Mouse (Mus musculus) brain, embryonic 14.5 days (tissue): ENCODE results near the gene Nckap1. TPM values are rescaled to one million over a fixed set of nuclear protein-coding genes. Genes with fewer than 3 reads are reported as not detected.
A peak's percentile ranks its signal among the peaks of the same experiment; 100 is the strongest.

ENCODE experiments used
- DNase-seq: peaks from one replicate; pipeline ENCODE4 v3.0.0-alpha.2; 2011; ENCODE audit warnings: low read depth
- CTCF ChIP-seq: fragments of 200-500 bp; IDR thresholded peaks from 2 replicates; pipeline ENCODE4 v1.5.1; 2012; ENCODE audit warnings: inconsistent platforms, mild to moderate bottlenecking, moderate library complexity, borderline replicate concordance; ENCODE audit not compliant: insufficient read depth, insufficient read length; ENCODE audit errors: extremely low read depth
- POLR2A ChIP-seq: fragments of 200-500 bp; IDR thresholded peaks from 2 replicates; pipeline ENCODE4 v1.6.1; 2012; ENCODE audit warnings: mild to moderate bottlenecking, inconsistent platforms, borderline replicate concordance; ENCODE audit not compliant: poor library complexity, insufficient read depth, insufficient read length, severe bottlenecking; ENCODE audit errors: extremely low read depth
- polyA plus RNA-seq: library from polyadenylated mRNA; depleted of rRNA; stranded (reverse); fragments of >200 nt; gene quantifications from 2 replicates; pipeline ENCODE4 v1.2.3, GENCODE M21; 2012; rRNA removed

Gene Nckap1
- 102 and 119 TPM in 2 replicates for polyA plus RNA-seq

DNA sequence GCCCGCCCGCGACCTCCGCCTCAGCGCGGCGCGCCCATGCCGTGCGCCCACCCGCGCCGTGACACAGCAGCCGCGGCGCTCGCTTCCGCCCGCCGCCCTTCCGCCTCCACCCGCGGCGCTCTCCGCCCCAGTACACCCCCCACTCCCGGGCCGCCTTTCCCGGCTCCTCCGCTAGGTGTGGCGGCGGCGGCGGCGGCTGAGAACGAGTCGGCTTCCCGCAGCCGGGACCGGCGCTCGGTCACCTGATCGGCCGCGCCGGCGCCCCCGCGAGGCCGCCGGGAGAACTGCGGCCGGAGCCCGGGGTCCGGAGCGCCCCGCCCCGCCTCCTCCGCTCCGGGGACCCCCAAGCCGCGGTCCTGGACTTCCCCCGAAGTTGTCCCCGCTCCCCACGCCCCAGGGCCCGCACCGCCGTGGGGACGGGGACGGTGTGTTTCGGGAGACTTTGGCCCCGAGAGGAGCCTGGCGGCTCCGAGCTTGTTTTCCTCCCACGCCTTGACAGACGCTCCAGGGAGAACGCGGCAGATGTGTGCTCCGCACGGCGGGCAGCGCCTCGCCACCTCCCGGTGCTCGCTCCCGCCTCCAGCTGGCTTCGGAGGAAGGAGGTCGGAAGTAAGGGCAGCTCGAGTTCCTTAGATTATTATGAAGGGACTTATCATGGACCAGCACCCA, at the start of gene Nckap1:
Gene Nckap1 (minus strand): TSS at position 338 of the 669 bp plus-strand sequence.
- peak; percentile 73 for TF ChIP-seq CTCF
- TF ChIP-seq POLR2A, result peak; percentile 83

GRCm38 (mm10) chr2:80624523-80624922, 43.3 kb upstream of the Nckap1 start:
- DNase-seq, result no peak
- no peak for TF ChIP-seq POLR2A
- TF ChIP-seq CTCF, result no peak

More for the DNA sequence above, at the start of gene Nckap1:
- peak; percentile 92 for DNase-seq

DNA sequence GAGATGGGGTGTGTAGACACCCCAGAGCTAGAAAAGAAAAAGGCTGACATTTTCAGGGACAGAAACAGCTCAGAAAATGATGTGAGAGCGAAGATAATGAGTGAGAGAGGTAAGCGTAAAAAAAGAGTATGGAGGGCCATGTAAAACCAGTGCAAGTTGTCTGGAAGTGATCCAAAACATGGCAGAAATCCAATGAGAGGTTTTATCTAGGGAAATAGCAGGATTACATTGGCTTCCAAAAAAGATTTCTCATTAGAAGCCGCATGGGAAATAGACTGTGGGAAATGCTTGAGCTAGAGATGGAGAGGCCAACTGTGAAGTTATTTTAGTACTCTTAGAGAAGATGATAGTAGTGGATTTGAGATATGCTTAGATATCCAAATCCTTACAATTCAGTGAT, 40.7 kb upstream of the Nckap1 start:
- TF ChIP-seq CTCF, result no peak
- no peak for TF ChIP-seq POLR2A
- peak; percentile 30 for DNase-seq

DNA sequence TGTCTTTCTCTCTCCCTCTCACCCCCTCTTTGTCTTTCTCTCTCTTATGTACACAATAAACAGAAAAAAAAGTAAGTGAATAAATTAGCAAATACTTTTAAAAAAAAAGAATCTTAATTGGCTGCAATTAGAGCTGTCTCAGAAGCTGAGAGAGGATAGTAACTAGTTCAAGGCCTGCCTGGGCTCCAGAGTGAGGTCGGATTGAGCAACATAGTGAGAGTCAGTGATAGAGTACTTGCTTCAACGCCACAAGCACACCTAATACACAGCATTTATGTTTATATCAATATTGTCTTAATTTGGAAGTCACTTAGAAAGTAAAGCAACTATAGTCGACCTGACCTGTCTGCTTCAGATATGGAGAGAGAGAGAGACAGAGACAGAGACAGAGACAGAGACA, 37.8 kb upstream of the Nckap1 start:
- DNase-seq, result no peak
- TF ChIP-seq CTCF, result no peak
- TF ChIP-seq POLR2A, result no peak

DNA sequence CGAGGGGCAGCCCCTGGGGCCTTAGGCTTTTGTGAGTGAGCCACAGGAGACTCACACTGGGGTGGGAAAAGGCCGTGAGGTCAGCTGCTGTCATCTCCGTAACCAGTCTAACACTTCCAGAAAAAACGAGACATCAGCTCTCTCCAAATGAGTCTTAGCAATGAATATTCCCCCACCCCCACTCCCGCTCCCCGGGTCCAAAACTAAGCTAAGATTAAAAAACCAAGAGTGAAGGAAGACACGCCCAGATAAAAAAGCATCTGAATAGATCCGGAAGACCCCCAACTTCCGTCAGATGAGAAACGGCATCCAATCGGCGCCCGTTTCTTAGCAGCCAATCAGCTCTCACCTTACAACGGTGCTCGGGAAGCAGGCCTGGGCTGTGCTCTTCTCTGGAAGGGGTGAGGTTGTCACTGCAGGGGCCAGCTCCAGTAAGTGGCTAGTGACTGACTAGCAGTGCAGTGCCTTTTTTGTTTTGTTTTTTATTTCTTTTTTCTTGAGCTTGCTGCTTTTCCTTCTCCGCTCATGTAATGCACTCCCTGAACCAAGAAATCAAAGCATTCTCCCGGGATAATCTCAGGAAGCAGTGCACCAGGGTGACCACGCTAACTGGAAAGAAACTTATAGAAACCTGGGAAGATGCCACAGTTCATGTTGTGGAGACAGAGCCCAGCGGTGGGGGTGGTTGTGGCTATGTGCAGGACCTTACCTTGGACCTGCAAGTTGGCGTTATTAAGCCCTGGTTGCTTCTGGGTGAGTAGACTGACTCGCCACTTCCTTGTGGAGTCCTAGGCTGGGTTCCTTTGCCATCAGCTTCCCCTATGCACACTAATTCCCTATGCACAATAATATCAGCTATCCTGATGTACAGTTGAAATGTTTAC, 35.9 kb upstream of the Nckap1 start, which contains the start of the genes Dusp19 and Nup35:
Gene Dusp19 (plus strand): TSS at position 192 of the 884 bp plus-strand sequence.
Gene Nup35 (plus strand): TSS at position 383 of the 884 bp plus-strand sequence.
- TF ChIP-seq CTCF, result no peak
- peak; percentile 69; the same call in 1 of the 2 replicates for TF ChIP-seq POLR2A
- peak; percentile 98 for DNase-seq

GRCm38 (mm10) chr2:80612796-80613195, 31.6 kb upstream of the Nckap1 start:
- TF ChIP-seq CTCF (no peak), POLR2A (no peak)
- peak; percentile 79 for DNase-seq

DNA sequence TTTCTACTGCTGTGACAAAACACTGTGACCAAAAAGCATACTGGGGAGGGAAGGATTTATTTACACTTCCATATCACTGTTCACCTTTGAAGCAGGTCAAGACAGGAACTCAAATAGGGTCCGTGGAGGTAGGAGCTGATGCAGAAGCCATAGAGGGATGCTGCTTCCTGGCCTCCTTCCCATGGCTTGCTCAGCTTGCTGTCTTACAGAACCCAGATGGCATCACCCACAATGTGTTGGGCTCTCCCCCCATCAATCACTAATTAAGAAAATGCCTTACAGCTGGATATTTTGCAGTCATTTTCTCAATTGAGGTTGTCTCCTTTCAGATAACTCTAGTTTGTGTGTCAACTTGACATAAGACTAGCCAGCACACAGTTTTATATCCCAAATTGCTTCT, 31.1 kb upstream of the Nckap1 start:
- DNase-seq, result peak; percentile 75
- TF ChIP-seq CTCF, result no peak
- no peak for TF ChIP-seq POLR2A

DNA sequence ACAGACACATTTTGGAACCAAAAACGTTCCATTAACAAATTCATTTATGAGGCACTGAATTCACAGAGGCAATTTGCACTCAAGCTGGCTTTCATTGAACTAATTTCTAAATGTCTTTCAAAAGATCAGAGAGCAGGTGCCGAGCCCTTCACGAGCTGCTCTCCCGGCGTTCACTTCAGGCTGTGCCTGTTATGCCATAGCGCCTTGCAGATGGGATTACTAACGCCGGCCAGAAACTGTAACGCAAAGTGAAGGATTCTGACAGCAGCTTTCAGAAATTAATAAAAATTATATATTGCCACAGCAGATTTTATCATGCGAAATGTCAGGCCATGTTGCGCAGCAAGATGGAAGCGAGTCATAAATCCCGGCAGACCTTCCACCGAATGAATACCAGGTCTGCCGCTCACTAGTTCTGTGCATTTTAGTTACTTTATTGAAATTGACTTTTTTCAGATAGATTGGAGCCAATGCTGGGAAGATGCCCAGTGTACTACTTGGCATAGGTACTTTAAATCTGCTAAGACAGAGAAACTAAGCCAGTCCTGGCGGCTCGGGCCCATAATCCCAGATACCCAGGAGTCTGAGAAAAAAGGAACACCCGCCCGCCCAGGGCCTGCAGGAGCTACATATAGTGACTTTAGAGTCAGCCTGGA, 22.7 kb upstream of the Nckap1 start:
- TF ChIP-seq POLR2A (no peak), CTCF (no peak)
- peak; percentile 83 for DNase-seq

DNA sequence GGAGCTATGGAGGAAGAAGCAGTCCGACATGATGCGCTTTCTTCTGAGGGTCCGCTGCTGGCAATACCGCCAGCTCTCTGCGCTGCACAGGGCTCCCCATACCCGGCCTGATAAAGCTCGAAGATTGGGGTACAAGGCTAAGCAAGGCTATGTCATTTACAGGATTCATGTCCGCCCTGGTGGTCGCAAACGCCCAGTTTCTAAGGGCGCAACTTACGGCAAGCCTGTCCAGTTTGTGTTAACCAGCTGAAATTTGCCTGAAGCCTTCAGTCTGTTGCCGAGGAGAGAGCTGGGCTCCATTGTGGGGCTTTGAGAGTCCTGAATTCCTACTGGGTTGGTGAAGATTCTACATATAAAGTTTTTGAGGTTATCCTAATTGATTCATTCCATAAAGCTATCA, 21.6 kb upstream of the Nckap1 start:
- no peak for DNase-seq
- TF ChIP-seq CTCF (no peak), POLR2A (no peak)

- TF ChIP-seq CTCF (no peak), POLR2A (no peak)
- no peak for DNase-seq
These were observed 19.4 kb upstream of the Nckap1 start for GRCm38 (mm10) chr2:80600611-80601010.

DNA sequence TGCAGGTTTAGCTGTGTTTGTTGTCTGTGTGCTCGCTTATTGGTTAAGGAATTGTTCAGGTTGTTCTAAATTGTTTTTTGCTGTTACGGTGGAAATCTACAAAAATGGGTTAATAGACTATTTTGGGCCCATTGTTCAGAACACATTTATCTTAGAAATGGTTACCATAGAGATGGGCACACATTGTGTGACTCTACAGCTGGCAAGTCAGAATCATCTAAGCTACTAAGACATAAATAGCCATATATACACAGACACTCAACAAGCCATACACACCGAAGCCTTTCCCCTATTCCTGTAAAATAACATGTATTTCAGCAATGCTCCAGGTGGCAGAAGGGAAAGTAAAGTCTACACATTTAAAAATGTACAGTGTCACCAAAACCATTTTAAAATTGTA, 18.7 kb upstream of the Nckap1 start:
- TF ChIP-seq POLR2A, result no peak
- TF ChIP-seq CTCF, result no peak
- no peak for DNase-seq
